Comparison of ENCODE assay signal across 8 mouse cellular contexts in genomic region chr4:156234021-156234501, GRCm38 (mm10). TPM values are rescaled to one million over a fixed set of nuclear protein-coding genes. Genes with fewer than 3 reads are reported as not detected.
DNase-seq lines count a peak whose midpoint lies in the region; ATAC-seq and TF ChIP-seq lines count a peak whose summit lies in the region.

No protein-coding gene starts in this region.

- no peak for TF ChIP-seq CTCF in lung, adult 2 months (IDR thresholded peaks at IDR 0.05; ENCODE audit: insufficient read depth, low read length)
- no peak for TF ChIP-seq CTCF in lung, postnatal 0 days (IDR thresholded peaks at IDR 0.05)

- no peaks in the 10 kb centered on the region for H3K9me3 ChIP-seq in hindbrain, embryonic 10.5 days
- no peaks in the 10 kb centered on the region for H3K9me3 ChIP-seq in lung, postnatal 0 days (ENCODE audit: low read length)

- H3K4me1 ChIP-seq in lung, adult 2 months (ENCODE audit: control insufficient read depth, insufficient read depth, low read length), result peaks cover 6% of the 10 kb centered on the region
- peaks cover 30% of the 10 kb centered on the region for H3K4me1 ChIP-seq in hindbrain, embryonic 10.5 days (replicated peaks)
- peaks cover 7% of the 10 kb centered on the region; the same call in 1 of the 2 replicates for H3K4me1 ChIP-seq in lung, postnatal 0 days (ENCODE audit: insufficient read depth, low read depth, low read length)

- peak overlapping the region; percentile 93 for H3K27ac ChIP-seq in hindbrain, embryonic 10.5 days
- H3K27ac ChIP-seq in lung, postnatal 0 days (ENCODE audit: low read length), result no peak overlapping the region

- 0 out of 2 replicates have a peak, but pooled peaks have one; percentile 3 for ATAC-seq in common myeloid progenitor, adult 5-6 weeks (replicated peaks; ENCODE audit: low read depth, poor library complexity, severe bottlenecking)
- no peak for ATAC-seq in lung, postnatal 0 days

- peak overlapping the region; percentile 94 for H3K4me2 ChIP-seq in lung, postnatal 0 days (replicated peaks; ENCODE audit: low read depth, low read length)

- peak overlapping the region; percentile 27; the same call in 1 of the 2 replicates for H3K9ac ChIP-seq in lung, postnatal 0 days (replicated peaks; ENCODE audit: low read depth)

- no peak for TF ChIP-seq POLR2A in lung, adult 2 months (IDR thresholded peaks at IDR 0.05; ENCODE audit: borderline replicate concordance, extremely low read depth, low read depth, low read length)

- peak; percentile 30 for DNase-seq in lung, adult 2 months
- no peak for DNase-seq in lung, postnatal 25 days (ENCODE audit: low spot score)
- DNase-seq in hindbrain, embryonic 10.5 days (ENCODE audit: low spot score), result peak; percentile 66
- peak; percentile 20 for DNase-seq in lung, postnatal 0 days (ENCODE audit: low spot score)
- peak; percentile 23 to 36 for DNase-seq in thymus, postnatal 36 days
- DNase-seq in gastrocnemius, postnatal 4 days (ENCODE audit: low spot score in 2 of 2), result no peak
- no peak for DNase-seq in ovary, postnatal 14 days (ENCODE audit: low spot score)

- no peak for TF ChIP-seq EP300 in lung, postnatal 0 days (IDR thresholded peaks at IDR 0.05)

- peak overlapping the region; percentile 64 for H3K4me3 ChIP-seq in lung, adult 2 months (replicated peaks; ENCODE audit: extremely low read depth, low read depth, low read length)
- H3K4me3 ChIP-seq in hindbrain, embryonic 10.5 days, result peak overlapping the region; percentile 78
- peak overlapping the region; percentile 64 for H3K4me3 ChIP-seq in lung, postnatal 0 days (ENCODE audit: low read depth, low read length)

- 13% methylated on average over 17 of the region's 17 CpGs for WGBS in lung, adult 2 months
- WGBS in hindbrain, embryonic 10.5 days, result 3% methylated on average over 17 of the region's 17 CpGs
- 1% methylated on average over 17 of the region's 17 CpGs for WGBS in lung, postnatal 0 days

- H3K36me3 ChIP-seq in hindbrain, embryonic 10.5 days, result peaks cover 65% of the 10 kb centered on the region
- H3K36me3 ChIP-seq in lung, postnatal 0 days (ENCODE audit: insufficient read depth, low read length), result peaks cover 12% of the 10 kb centered on the region; the same call in 1 of the 2 replicates

- H3K27me3 ChIP-seq in hindbrain, embryonic 10.5 days (ENCODE audit: insufficient read depth, poor library complexity, severe bottlenecking), result no peaks in the 10 kb centered on the region
- no peaks in the 10 kb centered on the region for H3K27me3 ChIP-seq in lung, postnatal 0 days (replicated peaks; ENCODE audit: insufficient read depth, low read length)

RNA-seq across cellular contexts. Expression of gene Plekhn1, which starts 0.6 kb away (rescaled TPM):
- polyA plus RNA-seq in lung, adult 2 months (2012; rRNA removed), result 61.9 and 78.1 TPM in 2 replicates
- 12.9 and 16.8 TPM in 2 replicates for total RNA-seq in common myeloid progenitor, adult 5-6 weeks (2017)
- polyA plus RNA-seq in hindbrain, embryonic 10.5 days (2016; fragmentation: Nextera tagmentation; extraction: Ambion mirVana), result 22.3 and 23.0 TPM in 2 replicates
- 11.2 and 12.7 TPM in 2 replicates for polyA plus RNA-seq in lung, postnatal 0 days (2015; fragmentation: Nextera tagmentation; extraction: Ambion mirVana)
- total RNA-seq in gastrocnemius, postnatal 4 days (2021), result 10 to 100 TPM; 11.5 to 12.2 TPM

RNA-seq across cellular contexts. Expression of gene Noc2l, which starts 1.7 kb away (rescaled TPM):
- 44.1 and 54.6 TPM in 2 replicates for polyA plus RNA-seq in lung, adult 2 months (2012; rRNA removed)
- 141 and 157 TPM in 2 replicates for total RNA-seq in common myeloid progenitor, adult 5-6 weeks (2017)
- polyA plus RNA-seq in hindbrain, embryonic 10.5 days (2016; fragmentation: Nextera tagmentation; extraction: Ambion mirVana), result 91.4 and 108 TPM in 2 replicates
- 18.7 and 19.8 TPM in 2 replicates for polyA plus RNA-seq in lung, postnatal 0 days (2015; fragmentation: Nextera tagmentation; extraction: Ambion mirVana)
- total RNA-seq in gastrocnemius, postnatal 4 days (2021), result 10 to 100 TPM; 30.4 to 31.0 TPM

RNA-seq across cellular contexts. Expression of gene Perm1, which starts 18.4 kb away (rescaled TPM):
- 2.0 and 6.0 TPM in 2 replicates for polyA plus RNA-seq in lung, adult 2 months (2012; rRNA removed)
- 0.09 TPM in 1 of 2 replicates, not detected in the other for total RNA-seq in common myeloid progenitor, adult 5-6 weeks (2017)
- polyA plus RNA-seq in hindbrain, embryonic 10.5 days (2016; fragmentation: Nextera tagmentation; extraction: Ambion mirVana), result 1.2 and 1.8 TPM in 2 replicates
- 0.46 and 0.56 TPM in 2 replicates for polyA plus RNA-seq in lung, postnatal 0 days (2015; fragmentation: Nextera tagmentation; extraction: Ambion mirVana)
- total RNA-seq in gastrocnemius, postnatal 4 days (2021), result 10 to 100 TPM; 30.8 to 32.7 TPM

RNA-seq across cellular contexts. Expression of gene Samd11, which starts 21.4 kb away (rescaled TPM):
- polyA plus RNA-seq in lung, adult 2 months (2012; rRNA removed), result 0.22 and 2.9 TPM in 2 replicates
- total RNA-seq in common myeloid progenitor, adult 5-6 weeks (2017), result 0.10 and 0.82 TPM in 2 replicates
- 2.1 and 2.7 TPM in 2 replicates for polyA plus RNA-seq in hindbrain, embryonic 10.5 days (2016; fragmentation: Nextera tagmentation; extraction: Ambion mirVana)
- polyA plus RNA-seq in lung, postnatal 0 days (2015; fragmentation: Nextera tagmentation; extraction: Ambion mirVana), result 0.12 and 0.24 TPM in 2 replicates
- under 1 TPM; 0.10 to 0.26 TPM for total RNA-seq in gastrocnemius, postnatal 4 days (2021)

RNA-seq across cellular contexts. Expression of gene AW011738, which starts 31.0 kb away (rescaled TPM):
- polyA plus RNA-seq in lung, adult 2 months (2012; rRNA removed), result 4.6 and 5.1 TPM in 2 replicates
- total RNA-seq in common myeloid progenitor, adult 5-6 weeks (2017), result 0.18 and 3.1 TPM in 2 replicates
- polyA plus RNA-seq in hindbrain, embryonic 10.5 days (2016; fragmentation: Nextera tagmentation; extraction: Ambion mirVana), result 4.3 and 7.0 TPM in 2 replicates
- 4.0 and 5.1 TPM in 2 replicates for polyA plus RNA-seq in lung, postnatal 0 days (2015; fragmentation: Nextera tagmentation; extraction: Ambion mirVana)
- total RNA-seq in gastrocnemius, postnatal 4 days (2021), result 1 to 10 TPM; 3.6 to 4.1 TPM

Comparison
In these comparisons a context has a peak if more than half of its experiments do, and no peak if none do; other contexts are left out.
1. DNase-seq: peak in lung, adult 2 months (single experiment), hindbrain, embryonic 10.5 days (single experiment), lung, postnatal 0 days (single experiment) and thymus, postnatal 36 days (2 of 2); none in lung, postnatal 25 days (single experiment), gastrocnemius, postnatal 4 days (0 of 2) and ovary, postnatal 14 days (single experiment).
2. Peak in every context shown above with its lines, with median percentiles within 50 percentile points of each other: H3K4me3 ChIP-seq.